Mouse (Mus musculus): Measurements from ENCODE around the gene Acer3. TPM values are rescaled to one million over a fixed set of nuclear protein-coding genes. Genes with fewer than 3 reads are reported as not detected.
A peak's percentile ranks its signal among the peaks of the same experiment; 100 is the strongest.

Gene Acer3
- polyA plus RNA-seq, 1 experiment = 4.2 TPM

DNA sequence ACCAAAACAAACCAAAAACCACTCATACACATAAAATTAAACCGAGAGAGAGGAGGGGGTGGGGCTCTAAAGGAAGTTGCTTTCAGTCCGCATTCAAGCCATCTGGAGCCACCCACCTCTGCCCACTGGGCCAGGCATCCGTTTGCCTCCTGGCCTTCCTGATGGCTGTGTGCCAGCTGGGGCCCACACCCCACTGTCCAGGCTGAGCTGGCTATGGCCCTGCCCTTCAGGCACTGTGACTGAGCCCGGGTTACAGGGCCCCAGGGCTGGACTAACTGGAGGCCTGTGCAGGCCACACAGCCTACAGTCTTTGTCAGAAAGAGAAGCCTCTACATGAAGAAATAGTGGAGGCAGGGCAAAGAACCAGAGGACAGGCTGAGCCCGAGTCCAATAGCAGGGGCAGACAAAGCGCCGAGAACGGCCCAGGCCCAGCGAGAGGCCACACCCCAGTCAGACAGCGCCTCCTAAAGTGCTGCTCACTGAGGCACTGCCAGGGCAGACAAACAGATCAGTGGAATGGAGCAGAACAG, 155.9 kb downstream of the Acer3 start:
- H3K4me3 ChIP-seq (ENCODE audit: low read depth, low read length) = peak overlapping the region; percentile 9; the same call in 1 of the 2 replicates
- H3K4me1 ChIP-seq (ENCODE audit: control insufficient read depth, insufficient read depth, insufficient read length, low read length) = peaks cover 53% of the 10 kb centered on the region
- TF ChIP-seq POLR2A (IDR thresholded peaks at IDR 0.05; ENCODE audit: low read depth, low read length) (no peak), CTCF (IDR thresholded peaks at IDR 0.05; ENCODE audit: extremely low read depth, insufficient read length, insufficient replicate concordance, low read depth, low read length) (0 out of 2 replicates have a peak, but pooled peaks have one; percentile 14)
- H3K27me3 ChIP-seq (ENCODE audit: control insufficient read depth, insufficient read depth, low read length) = no peaks in the 10 kb centered on the region
- H3K36me3 ChIP-seq (ENCODE audit: control insufficient read depth, insufficient read depth, low read length) = no peaks in the 10 kb centered on the region
- 10% methylated on average over 10 of the region's 10 CpGs for WGBS
- H3K27ac ChIP-seq (ENCODE audit: insufficient read depth, low read depth, low read length) = peak overlapping the region; percentile 87

DNA sequence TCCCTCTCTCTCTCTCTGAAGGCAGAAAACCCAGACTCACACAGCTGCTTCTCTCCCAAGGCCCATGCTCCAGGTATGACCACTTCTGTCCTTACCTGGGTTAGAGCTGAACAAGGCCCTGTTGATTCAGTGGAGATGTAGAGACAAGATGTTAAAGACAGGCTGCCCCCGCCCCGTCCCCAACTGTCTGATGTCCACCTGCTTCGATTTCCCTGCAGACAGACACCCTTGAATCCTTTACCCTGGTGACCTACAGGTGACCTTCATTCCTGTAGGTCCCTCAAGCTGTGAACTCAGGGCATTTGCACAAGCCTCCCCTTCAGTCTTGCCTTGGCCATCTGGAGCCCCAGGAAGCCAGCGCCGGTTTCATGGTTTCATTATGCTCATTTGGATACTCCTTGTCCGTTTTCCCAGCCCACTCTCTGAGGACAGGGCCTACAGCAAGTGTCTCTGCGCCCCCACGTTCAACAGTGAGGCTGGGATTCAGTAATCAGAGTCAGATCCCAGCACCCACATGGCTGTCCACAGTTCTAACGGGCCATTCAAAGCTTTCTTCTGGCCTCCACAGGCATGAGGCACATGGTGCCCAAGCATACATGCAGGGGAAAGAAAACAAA, 156.5 kb downstream of the Acer3 start:
- no peaks in the 10 kb centered on the region for H3K36me3 ChIP-seq (ENCODE audit: control insufficient read depth, insufficient read depth, low read length)
- TF ChIP-seq CTCF (IDR thresholded peaks at IDR 0.05; ENCODE audit: extremely low read depth, insufficient read length, insufficient replicate concordance, low read depth, low read length) (no peak), POLR2A (IDR thresholded peaks at IDR 0.05; ENCODE audit: low read depth, low read length) (no peak)
- peak overlapping the region; percentile 27 for H3K4me3 ChIP-seq (ENCODE audit: low read depth, low read length)
- H3K27me3 ChIP-seq (ENCODE audit: control insufficient read depth, insufficient read depth, low read length) = no peaks in the 10 kb centered on the region
- peaks cover 52% of the 10 kb centered on the region for H3K4me1 ChIP-seq (ENCODE audit: control insufficient read depth, insufficient read depth, insufficient read length, low read length)
- peak overlapping the region; percentile 87 for H3K27ac ChIP-seq (ENCODE audit: insufficient read depth, low read depth, low read length)
- 56% methylated on average over 9 of the region's 9 CpGs for WGBS

DNA sequence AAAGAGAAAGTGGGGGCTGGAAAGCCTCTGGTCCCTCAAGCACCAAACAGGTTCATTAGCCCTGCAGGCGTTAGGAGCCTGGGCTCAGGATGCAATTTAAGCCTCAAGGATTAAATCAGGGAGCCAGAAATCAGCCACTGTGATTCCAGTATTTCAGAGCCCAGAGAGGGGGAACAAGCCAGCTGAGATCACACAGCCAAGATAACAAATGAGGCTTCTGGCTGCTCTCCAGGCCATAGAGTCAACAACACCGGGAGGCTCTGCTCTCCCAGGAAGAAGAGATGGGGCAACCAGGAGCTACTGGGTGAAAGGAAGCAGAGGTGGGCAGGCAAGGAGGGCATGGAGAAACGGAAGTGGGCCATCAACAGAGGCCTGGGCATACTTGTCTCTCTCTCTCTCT, 157.3 kb downstream of the Acer3 start:
- peaks cover 57% of the 10 kb centered on the region for H3K4me1 ChIP-seq (ENCODE audit: control insufficient read depth, insufficient read depth, insufficient read length, low read length)
- TF ChIP-seq POLR2A (IDR thresholded peaks at IDR 0.05; ENCODE audit: low read depth, low read length) (no peak), CTCF (IDR thresholded peaks at IDR 0.05; ENCODE audit: extremely low read depth, insufficient read length, insufficient replicate concordance, low read depth, low read length) (no peak)
- H3K4me3 ChIP-seq (ENCODE audit: low read depth, low read length) = no peak overlapping the region
- 11% methylated on average over 3 of the region's 3 CpGs for WGBS
- no peaks in the 10 kb centered on the region for H3K36me3 ChIP-seq (ENCODE audit: control insufficient read depth, insufficient read depth, low read length)
- H3K27ac ChIP-seq (ENCODE audit: insufficient read depth, low read depth, low read length) = peak overlapping the region; percentile 64
- no peaks in the 10 kb centered on the region for H3K27me3 ChIP-seq (ENCODE audit: control insufficient read depth, insufficient read depth, low read length)

DNA sequence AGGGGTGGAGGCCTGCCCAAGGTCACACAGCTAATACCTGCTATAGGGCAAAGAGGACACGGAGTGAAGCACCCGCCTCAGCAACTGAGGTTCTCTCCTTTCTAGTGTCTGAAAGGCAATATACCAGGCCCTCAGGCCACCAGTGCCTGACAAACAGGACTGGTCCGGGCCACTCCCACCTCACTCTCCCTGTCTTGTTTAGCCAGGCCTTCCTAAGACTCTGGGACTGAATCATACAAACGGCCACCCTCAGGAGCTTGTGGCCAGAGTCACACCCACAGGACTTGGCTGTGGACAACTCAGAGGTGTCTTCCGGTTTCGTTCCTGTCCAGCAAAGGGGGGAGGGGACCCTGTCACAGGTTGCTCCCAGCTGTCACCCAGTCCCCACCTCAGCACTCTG, 158.8 kb downstream of the Acer3 start:
- H3K27ac ChIP-seq (ENCODE audit: insufficient read depth, low read depth, low read length) = no peak overlapping the region
- H3K36me3 ChIP-seq (ENCODE audit: control insufficient read depth, insufficient read depth, low read length) = no peaks in the 10 kb centered on the region
- H3K4me3 ChIP-seq (ENCODE audit: low read depth, low read length) = no peak overlapping the region
- H3K4me1 ChIP-seq (ENCODE audit: control insufficient read depth, insufficient read depth, insufficient read length, low read length) = peaks cover 67% of the 10 kb centered on the region
- H3K27me3 ChIP-seq (ENCODE audit: control insufficient read depth, insufficient read depth, low read length) = no peaks in the 10 kb centered on the region
- no peak for TF ChIP-seq POLR2A (IDR thresholded peaks at IDR 0.05; ENCODE audit: low read depth, low read length)
- no peak for TF ChIP-seq CTCF (IDR thresholded peaks at IDR 0.05; ENCODE audit: extremely low read depth, insufficient read length, insufficient replicate concordance, low read depth, low read length)
- WGBS = 54% methylated on average over 6 of the region's 6 CpGs

DNA sequence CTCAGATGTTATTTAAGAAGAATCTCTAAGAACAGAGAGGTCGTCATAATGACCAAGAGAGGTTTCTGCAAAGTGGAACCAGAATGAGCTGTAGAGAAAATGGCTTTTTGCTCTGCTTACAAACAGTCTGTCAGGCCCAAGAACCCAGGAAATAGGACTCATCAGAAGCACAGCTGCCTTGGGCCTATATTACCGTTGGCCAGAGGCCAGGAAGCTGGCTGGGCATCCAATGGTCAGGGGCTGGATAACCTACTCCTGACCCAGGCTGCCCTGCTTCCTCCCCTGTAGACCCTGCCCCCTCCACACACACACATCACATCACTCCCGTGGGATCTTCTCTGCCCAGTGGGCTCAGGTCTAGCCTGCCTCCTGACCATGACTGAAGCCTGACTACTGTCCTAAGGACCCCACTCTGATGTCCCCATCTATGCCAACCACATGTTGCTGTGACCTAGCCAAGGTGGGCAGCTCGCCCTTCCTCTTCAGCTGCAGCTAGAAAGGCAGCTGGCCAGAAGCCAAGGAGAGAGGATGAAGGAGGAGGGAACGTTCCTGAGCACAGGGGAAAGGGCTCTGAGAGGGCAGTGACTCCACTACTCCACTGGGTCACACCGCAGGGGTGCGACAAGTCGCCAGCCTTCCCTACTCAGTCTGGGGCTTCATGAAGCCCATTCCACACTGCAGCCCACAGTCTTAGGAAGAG, 160.8 kb downstream of the Acer3 start:
- 31% methylated on average over 8 of the region's 8 CpGs for WGBS
- Histone ChIP-seq H3K4me1 (ENCODE audit: control insufficient read depth, insufficient read depth, insufficient read length, low read length) (peaks cover 64% of the 10 kb centered on the region), H3K36me3 (ENCODE audit: control insufficient read depth, insufficient read depth, low read length) (no peaks in the 10 kb centered on the region), H3K27ac (ENCODE audit: insufficient read depth, low read depth, low read length) (no peak overlapping the region), H3K4me3 (ENCODE audit: low read depth, low read length) (no peak overlapping the region), H3K27me3 (ENCODE audit: control insufficient read depth, insufficient read depth, low read length) (no peaks in the 10 kb centered on the region)
- no peak for TF ChIP-seq POLR2A (IDR thresholded peaks at IDR 0.05; ENCODE audit: low read depth, low read length)

DNA sequence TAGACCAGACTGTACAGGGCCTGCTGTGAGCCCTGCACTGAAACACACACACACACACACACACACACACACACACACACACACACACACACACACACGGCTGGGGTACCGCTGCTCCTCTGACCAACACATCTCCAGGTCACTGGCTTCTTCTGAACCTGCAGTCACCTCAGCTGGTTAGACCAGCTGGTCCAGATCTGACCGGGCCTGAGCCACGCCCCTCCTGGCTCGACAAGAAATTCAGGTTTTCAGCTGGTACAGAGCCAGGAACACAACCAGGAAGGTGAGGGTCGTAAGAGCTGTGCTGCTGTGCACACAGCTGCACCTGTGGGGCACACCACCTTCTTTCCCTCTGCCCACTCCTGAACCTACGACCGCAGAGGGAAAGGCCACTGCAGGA, 162.5 kb downstream of the Acer3 start:
- no peaks in the 10 kb centered on the region for H3K27me3 ChIP-seq (ENCODE audit: control insufficient read depth, insufficient read depth, low read length)
- 19% methylated on average over 8 of the region's 8 CpGs for WGBS
- TF ChIP-seq POLR2A (IDR thresholded peaks at IDR 0.05; ENCODE audit: low read depth, low read length) (no peak), CTCF (IDR thresholded peaks at IDR 0.05; ENCODE audit: extremely low read depth, insufficient read length, insufficient replicate concordance, low read depth, low read length) (no peak)
- no peaks in the 10 kb centered on the region for H3K36me3 ChIP-seq (ENCODE audit: control insufficient read depth, insufficient read depth, low read length)
- peaks cover 47% of the 10 kb centered on the region for H3K4me1 ChIP-seq (ENCODE audit: control insufficient read depth, insufficient read depth, insufficient read length, low read length)
- H3K4me3 ChIP-seq (ENCODE audit: low read depth, low read length) = peak overlapping the region; percentile 32; the same call in 1 of the 2 replicates
- H3K27ac ChIP-seq (ENCODE audit: insufficient read depth, low read depth, low read length) = peak overlapping the region; percentile 53

DNA sequence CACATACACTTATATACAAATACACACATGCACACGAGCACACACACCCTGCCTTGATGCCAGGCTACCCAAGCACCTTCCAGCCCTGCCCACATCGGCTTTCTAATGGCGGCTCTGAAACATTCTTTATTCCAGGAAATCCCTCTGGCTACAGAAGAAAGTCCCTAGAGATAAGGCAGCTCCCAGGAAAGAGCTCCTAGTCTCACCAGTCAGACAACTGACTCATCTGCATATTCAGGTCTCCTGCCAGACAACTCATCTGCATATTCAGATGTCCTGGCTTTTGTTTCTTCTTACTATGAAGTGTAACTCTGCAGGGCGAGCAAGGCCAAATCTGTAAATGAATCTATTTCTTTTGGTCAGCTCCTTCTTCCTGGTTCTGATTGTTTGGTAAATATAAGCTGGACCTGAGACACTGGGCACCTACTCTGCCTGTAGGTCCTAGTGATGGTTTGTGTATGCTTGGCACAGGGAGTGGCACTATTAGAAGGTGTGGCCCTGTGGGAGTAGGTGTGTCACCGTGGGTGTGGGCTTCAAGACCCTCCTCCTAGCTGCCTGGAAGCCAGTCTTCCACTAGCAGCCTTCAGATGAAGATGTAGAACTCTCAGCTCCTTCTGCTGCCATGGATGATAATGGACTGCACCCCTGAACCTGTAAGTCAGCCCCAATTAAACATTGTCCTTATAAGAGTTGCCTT, 163.2 kb downstream of the Acer3 start:
- Histone ChIP-seq H3K36me3 (ENCODE audit: control insufficient read depth, insufficient read depth, low read length) (no peaks in the 10 kb centered on the region), H3K4me1 (ENCODE audit: control insufficient read depth, insufficient read depth, insufficient read length, low read length) (peaks cover 41% of the 10 kb centered on the region), H3K4me3 (ENCODE audit: low read depth, low read length) (no peak overlapping the region), H3K27me3 (ENCODE audit: control insufficient read depth, insufficient read depth, low read length) (no peaks in the 10 kb centered on the region), H3K27ac (ENCODE audit: insufficient read depth, low read depth, low read length) (peak overlapping the region; percentile 53)
- TF ChIP-seq CTCF (IDR thresholded peaks at IDR 0.05; ENCODE audit: extremely low read depth, insufficient read length, insufficient replicate concordance, low read depth, low read length) (no peak), POLR2A (IDR thresholded peaks at IDR 0.05; ENCODE audit: low read depth, low read length) (no peak)
- WGBS = 19% methylated on average over 5 of the region's 5 CpGs

Other genes starting within 250 kb of the Acer3 start
- gene Myo7a, start 201.7 kb downstream of the Acer3 start, polyA plus RNA-seq (2012; rRNA removed) = 26.9 and 51.7 TPM in 2 replicates
- gene Omp, start 175.7 kb downstream of the Acer3 start, polyA plus RNA-seq (2012; rRNA removed) = 0.65 and 1.4 TPM in 2 replicates
- 15.6 and 17.2 TPM in 2 replicates for gene Capn5, start 142.9 kb downstream of the Acer3 start, polyA plus RNA-seq (2012; rRNA removed)
- 1.4 and 5.1 TPM in 2 replicates for gene B3gnt6, start 121.7 kb downstream of the Acer3 start, polyA plus RNA-seq (2012; rRNA removed)
- 34.0 and 55.0 TPM in 2 replicates for gene Tsku, start 40.1 kb upstream of the Acer3 start, polyA plus RNA-seq (2012; rRNA removed)
- not detected in 2 replicates for gene Gucy2d, start 119.2 kb upstream of the Acer3 start, polyA plus RNA-seq (2012; rRNA removed)
- 10.5 and 17.7 TPM in 2 replicates for gene Lrrc32, start 168.1 kb upstream of the Acer3 start, polyA plus RNA-seq (2012; rRNA removed)

All from small intestine, adult 2 months (tissue).